Mouse (Mus musculus) colon, adult 2 months (tissue): ENCODE data around the gene Hoxb4. TPM values are rescaled to one million over a fixed set of nuclear protein-coding genes. Genes with fewer than 3 reads are reported as not detected.

Experiments used
- polyA plus RNA-seq: library from polyadenylated mRNA; depleted of rRNA; stranded (reverse); fragments of >200 nt; gene quantifications from 2 replicates; pipeline ENCODE4 v1.2.3, GENCODE M21; 2012; rRNA removed

Gene Hoxb4
- polyA plus RNA-seq: 2.3 and 6.0 TPM in 2 replicates

DNA sequence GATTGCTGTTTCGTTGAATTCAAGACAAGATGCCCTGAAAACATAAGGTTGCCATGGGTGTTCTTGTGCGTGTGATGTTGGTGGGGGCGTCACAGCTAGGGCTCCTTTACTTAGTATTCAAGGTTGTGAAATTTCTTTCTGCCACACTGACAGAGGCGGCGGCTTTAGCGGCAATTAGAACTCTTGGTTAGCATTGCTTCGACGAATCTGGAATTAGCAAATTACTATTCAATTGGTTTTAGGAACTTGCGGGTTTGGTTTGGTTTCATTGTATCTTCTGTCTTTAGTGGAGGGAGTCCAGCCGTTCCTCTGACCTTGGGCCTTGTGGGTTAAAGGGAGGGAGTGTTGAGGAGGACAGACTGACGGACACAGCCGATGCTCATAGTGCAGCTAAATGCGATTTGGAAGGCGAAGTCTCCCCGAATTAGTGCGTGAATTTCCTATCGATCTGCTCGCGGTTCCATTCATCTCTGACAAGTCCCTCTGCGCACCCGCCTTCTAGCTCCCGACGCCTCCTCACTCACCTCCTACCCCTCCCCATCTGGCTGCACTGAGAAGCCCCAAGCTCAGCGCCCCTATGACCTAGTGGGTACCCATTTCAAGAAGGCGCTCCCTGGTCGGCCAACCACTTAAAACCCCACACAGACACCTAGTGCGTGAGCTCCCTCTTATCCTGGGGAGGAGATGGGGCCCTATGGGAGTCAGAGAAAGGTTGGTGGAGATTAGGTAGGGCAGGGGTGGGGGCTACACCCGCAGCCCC is at the start of gene Hoxb4:
TSS of gene Hoxb4 (plus strand) at position 660 of the 760 bp plus-strand sequence.

DNA sequence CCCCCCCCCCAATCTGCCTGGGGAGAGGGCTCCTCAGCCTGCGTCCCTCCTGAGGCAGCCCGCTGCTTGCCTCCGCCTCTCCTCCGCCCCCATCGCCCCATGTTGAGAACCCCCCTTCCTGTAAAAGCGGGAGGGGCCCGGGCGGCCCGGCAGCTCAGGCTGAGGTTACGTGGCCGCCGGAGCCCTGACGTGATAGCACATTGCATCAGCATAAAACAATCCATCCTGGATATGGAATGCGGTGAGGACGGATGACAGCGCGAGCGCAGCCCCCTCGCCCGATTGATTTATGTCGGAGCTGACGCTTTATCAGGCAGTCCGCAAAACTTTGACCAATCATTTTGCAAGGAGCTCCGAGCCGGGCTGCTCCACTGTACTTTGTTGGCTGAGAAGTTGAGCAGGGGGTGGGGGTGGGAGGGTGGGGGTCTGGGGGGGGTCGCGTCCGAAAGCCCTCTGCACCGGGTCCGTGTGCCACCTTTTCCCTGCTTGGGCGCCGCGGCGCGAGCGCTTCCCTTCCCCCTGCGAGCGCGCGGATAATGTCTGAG is 47.0 kb upstream of the Hoxb4 start, which contains the start of gene Hoxb9:
TSS of gene Hoxb9 (plus strand) at position 462 of the 545 bp plus-strand sequence.

DNA sequence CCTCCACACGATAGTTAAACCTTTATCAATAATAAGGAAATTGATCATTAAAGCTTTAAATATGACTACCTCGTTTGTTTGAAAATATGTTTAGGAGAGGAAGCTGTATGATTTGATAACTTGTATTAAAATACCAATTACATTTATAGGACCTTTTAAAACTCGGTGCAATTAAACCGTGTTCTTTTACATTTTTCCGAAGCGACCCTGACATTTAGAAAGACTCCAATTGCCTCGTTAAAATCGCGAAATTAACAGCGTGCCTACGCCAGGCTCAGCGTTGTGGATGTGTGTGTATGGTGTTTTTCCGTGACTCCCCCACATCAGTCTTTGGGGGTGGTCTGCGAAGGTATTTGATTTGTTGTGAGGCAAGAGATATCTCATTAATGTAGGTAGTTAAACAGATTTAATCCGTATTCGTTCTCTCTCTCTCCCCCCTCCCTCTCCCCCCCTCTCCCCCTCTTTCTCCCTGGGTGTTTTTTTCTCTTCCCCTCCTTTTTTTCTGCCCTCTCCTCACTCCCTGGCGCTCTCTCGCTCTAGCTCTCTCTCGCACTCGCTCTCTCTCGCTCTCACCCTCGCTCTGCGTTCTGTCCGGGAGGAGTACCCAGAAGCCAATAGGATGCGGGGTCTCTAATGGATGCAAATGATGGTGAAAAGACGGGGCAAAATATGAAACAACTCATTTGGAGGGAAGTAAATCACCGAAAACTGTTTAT is 36.1 kb upstream of the Hoxb4 start, which contains the start of gene Hoxb8:
TSS of gene Hoxb8 (plus strand) at position 51 of the 716 bp plus-strand sequence.

DNA sequence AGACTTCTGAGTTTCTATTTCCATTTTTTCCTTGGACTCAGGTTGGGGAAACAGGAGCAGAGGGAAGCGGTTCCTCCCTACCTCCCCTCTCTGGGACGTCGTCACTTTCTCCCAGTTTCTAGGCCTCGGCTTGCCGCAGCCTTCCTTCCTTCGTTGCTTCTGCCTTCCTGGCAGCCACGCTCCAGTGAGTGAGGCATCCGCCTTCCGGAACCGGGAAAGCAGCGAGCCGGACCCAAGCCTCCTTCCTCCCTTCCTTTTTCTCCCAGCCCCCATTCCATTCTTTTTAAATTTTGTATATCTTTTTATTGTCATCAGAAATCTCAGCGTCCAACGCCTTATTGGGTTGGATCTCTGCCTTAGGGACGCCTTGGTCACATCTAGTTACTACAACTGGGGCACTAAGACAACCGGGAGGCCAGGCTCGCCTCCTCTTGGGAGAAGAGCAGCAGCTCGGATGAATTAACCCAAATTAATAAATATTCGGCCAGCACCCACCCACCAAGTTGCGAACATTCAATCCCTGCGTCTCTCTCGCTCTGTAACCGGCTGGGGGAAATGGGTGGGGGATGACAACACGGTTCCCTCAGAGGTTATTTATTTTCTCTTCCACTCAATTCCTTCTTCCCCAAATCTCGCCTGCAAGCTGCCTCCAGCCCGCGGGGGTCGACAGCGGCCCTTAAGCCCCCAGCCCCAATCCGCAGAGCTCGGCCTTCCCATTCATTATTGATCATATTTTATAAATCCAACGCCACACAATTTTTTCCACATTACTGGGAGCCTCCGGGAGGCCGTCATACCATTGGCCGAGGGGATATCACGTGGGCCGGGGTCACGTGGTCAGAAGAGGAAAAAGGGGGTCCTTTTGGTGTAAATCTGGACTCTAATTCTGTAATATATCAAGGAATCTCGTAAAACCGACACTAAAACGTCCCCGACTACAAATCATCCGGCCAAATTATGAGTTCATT is 32.0 kb upstream of the Hoxb4 start, which contains the start of gene Hoxb7:
TSS of gene Hoxb7 (plus strand) at position 853 of the 968 bp plus-strand sequence.

DNA sequence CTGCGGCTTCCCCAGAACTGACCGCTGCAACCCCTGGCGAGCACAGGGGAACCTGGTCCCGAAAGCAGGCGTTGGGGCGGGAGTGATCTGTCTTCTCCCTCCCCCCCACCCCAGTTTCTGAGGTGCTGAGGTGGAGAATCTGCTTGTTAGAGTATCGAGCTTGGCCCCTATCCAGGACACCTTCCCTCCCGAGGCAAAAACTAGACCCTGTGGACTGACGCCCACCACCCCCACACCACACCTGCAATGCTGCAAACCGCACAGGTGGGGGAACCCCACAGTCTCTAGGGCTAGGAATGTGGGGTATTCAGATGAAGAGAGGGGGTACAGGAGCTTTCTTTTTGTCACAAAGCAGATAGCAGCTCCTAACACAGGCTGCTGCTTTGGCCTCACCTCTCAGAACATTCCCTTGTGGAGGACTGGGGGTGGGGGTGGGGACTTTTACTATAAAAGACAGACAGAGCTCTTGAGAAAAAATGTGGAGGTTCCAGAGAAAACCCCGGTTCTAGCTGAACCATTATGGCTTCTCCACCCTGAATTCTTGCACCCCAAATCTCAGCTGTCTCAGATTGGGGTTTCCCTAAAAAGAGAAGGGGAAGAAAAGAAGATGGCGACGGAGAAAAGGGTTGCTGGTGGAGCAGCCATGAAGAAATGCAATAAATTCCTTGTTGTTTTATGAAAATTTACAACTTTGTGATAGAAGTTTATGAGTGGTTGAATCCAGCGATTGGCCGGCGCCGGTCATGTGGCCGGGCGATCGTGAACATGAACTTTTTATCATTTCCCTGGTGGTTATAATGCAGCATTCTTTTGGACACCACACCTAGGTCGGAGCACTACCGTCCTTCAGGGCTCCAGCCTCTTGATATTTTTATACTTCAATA is 26.1 kb upstream of the Hoxb4 start, which contains the start of gene Hoxb6:
TSS of gene Hoxb6 (plus strand) at position 796 of the 884 bp plus-strand sequence.

DNA sequence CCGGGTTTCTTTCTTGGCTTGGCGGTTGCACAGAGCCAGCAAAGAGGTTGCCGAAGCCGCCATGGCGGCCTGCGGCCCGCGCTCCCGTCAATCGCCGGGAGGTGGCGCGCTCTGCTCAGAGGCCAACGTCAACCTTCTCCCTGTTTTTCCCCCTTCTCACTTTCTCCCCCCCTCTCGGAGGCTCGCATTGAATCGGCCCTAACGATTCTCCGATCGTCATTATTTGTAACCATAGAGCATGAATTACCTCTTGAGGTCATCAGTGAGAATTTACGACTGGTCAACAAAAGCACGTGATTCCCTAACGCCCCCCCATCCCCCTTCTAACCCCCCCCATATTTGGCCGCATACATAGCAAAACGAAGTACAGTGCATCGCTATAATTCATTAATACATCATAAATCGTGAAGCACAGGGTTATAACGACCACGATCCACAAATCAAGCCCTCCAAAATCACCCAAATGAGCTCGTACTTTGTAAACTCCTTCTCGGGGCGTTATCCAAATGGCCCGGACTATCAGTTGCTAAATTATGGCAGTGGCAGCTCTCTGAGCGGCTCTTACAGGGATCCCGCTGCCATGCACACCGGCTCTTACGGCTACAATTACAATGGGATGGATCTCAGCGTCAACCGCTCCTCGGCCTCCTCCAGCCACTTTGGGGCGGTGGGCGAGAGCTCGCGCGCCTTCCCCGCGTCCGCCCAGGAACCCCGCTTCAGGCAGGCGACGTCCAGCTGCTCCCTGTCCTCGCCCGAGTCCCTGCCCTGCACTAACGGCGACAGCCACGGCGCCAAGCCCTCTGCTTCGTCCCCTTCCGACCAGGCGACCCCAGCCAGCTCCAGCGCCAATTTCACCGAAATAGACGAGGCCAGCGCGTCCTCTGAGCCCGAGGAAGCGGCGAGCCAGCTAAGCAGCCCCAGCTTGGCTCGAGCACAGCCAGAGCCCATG is 14.6 kb upstream of the Hoxb4 start, which contains the start of gene Hoxb5:
TSS of gene Hoxb5 (plus strand) at position 186 of the 949 bp plus-strand sequence.

DNA sequence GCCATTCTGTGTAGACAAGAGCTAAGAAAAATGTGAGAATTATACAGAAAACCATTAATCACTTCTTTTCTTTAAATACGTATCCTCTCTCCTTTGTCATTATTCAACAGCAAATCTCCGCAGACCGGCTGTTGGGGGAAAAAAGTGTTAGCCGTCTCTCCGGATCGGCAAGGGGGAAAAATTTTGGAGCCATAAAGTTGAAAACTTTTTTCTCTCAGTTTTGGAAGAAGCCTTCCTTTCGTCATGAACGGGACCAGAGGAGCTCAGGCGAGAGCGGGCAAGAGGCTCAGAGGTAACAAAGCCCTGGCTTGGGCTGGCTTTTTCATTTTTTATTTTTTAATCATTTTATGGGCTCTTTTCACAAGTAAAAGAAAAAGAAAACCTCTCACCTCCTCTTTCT is 5.1 kb downstream of the Hoxb4 start, which contains the start of gene Hoxb3:
TSS of gene Hoxb3 (plus strand) at position 173 of the 400 bp plus-strand sequence.

DNA sequence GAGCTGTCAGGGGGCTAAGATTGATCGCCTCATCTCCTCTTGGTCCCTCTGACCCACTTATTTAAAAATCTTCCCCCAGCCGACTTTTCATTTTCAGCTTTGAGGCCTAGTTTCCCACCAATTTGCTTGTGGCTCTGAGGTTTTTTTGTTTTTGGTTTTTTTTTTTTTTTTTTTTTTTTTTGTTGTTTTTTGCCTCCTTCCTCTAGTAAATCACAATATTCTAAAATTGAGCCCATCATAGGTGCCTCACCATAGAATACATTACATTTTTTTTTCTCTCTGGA is 32.2 kb downstream of the Hoxb4 start, which contains the start of gene Hoxb2:
TSS of gene Hoxb2 (plus strand) at position 185 of the 284 bp plus-strand sequence.

DNA sequence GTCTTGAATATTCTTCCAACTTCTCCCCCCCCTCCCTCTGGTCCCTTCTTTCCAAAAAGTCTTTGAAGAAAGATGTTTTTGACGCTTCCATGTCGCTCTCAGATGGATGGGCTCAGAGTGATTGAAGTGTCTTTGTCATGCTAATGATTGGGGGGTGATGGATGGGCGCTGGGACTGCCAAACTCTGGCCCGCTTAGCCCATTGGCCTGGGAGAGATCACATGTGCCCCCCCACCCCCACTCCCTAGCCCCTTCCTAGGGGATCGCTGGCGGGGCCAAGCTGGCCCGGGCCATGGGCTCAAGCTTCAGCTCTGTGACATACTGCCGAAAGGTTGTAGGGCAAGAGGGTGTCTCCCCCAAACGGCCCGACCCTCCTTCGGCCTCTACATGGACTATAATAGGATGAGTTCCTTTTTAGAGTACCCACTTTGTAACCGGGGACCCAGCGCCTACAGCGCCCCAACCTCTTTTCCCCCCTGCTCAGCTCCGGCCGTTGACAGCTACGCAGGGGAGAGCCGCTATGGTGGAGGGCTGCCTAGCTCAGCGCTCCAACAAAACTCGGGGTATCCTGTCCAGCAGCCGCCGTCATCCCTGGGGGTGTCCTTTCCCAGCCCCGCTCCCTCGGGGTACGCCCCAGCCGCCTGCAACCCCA is 47.5 kb downstream of the Hoxb4 start, which contains the start of gene Hoxb1:
TSS of gene Hoxb1 (plus strand) at position 312 of the 651 bp plus-strand sequence.

Other genes with a start within 250 kb of the Hoxb4 start
- gene Atp5g1, start 242.6 kb upstream of the Hoxb4 start, polyA plus RNA-seq: 979 and 1,333 TPM in 2 replicates
- gene Calcoco2, start 206.3 kb upstream of the Hoxb4 start, polyA plus RNA-seq: 0.08 and 0.10 TPM in 2 replicates
- 18.0 and 18.6 TPM in 2 replicates for gene Ttll6, start 184.5 kb upstream of the Hoxb4 start, polyA plus RNA-seq
- 333 and 381 TPM in 2 replicates for gene Hoxb13, start 124.0 kb upstream of the Hoxb4 start, polyA plus RNA-seq
- 24.5 and 27.1 TPM in 2 replicates for gene Hoxb9, start 46.8 kb upstream of the Hoxb4 start, polyA plus RNA-seq
- 11.8 and 19.7 TPM in 2 replicates for gene Hoxb8, start 36.4 kb upstream of the Hoxb4 start, polyA plus RNA-seq
- 2.3 and 5.4 TPM in 2 replicates for gene Hoxb7, start 31.6 kb upstream of the Hoxb4 start, polyA plus RNA-seq
- gene Hoxb6, start 25.8 kb upstream of the Hoxb4 start, polyA plus RNA-seq: 14.8 and 33.5 TPM in 2 replicates
- gene Hoxb5, start 14.9 kb upstream of the Hoxb4 start, polyA plus RNA-seq: 8.1 and 12.3 TPM in 2 replicates
- gene Hoxb3, start 5.1 kb downstream of the Hoxb4 start, polyA plus RNA-seq: 9.7 and 16.5 TPM in 2 replicates
- gene Hoxb2, start 32.3 kb downstream of the Hoxb4 start, polyA plus RNA-seq: 7.3 and 9.6 TPM in 2 replicates
- not detected in 2 replicates for gene Hoxb1, start 47.5 kb downstream of the Hoxb4 start, polyA plus RNA-seq
- gene Skap1, start 146.3 kb downstream of the Hoxb4 start, polyA plus RNA-seq: 1.1 and 1.4 TPM in 2 replicates